Mouse (Mus musculus): Measurements from ENCODE around the gene Laptm4a. TPM values are rescaled to one million over a fixed set of nuclear protein-coding genes. Genes with fewer than 3 reads are reported as not detected.

The Laptm4a gene
- polyA plus RNA-seq (2015; fragmentation: Nextera tagmentation; extraction: Ambion mirVana): 207 and 221 TPM in 2 replicates

- WGBS: under 1% methylated on average over 73 of the region's 73 CpGs
- peak within 1 kb of the TSS; percentile 84 for H3K9ac ChIP-seq (replicated peaks)
- H3K4me1 ChIP-seq (replicated peaks): peaks cover 29% of the 10 kb centered on the region
- peak; percentile 99 for ATAC-seq
- peak within 1 kb of the TSS; percentile 78 for H3K4me3 ChIP-seq (replicated peaks)
- H3K9me3 ChIP-seq: no peaks in the 10 kb centered on the region
- no peaks in the 10 kb centered on the region for H3K27me3 ChIP-seq
- peak within 1 kb of the TSS; percentile 96 for H3K27ac ChIP-seq
- H3K36me3 ChIP-seq: peaks cover 6% of the 10 kb centered on the region; the same call in 1 of the 2 replicates
- H3K4me2 ChIP-seq (replicated peaks): peak within 1 kb of the TSS; percentile 82
These were observed at the start of gene Laptm4a for GRCm38 (mm10) chr12:8921394-8922368. TSS of gene Laptm4a (plus strand) at chr12:8921664.

DNA sequence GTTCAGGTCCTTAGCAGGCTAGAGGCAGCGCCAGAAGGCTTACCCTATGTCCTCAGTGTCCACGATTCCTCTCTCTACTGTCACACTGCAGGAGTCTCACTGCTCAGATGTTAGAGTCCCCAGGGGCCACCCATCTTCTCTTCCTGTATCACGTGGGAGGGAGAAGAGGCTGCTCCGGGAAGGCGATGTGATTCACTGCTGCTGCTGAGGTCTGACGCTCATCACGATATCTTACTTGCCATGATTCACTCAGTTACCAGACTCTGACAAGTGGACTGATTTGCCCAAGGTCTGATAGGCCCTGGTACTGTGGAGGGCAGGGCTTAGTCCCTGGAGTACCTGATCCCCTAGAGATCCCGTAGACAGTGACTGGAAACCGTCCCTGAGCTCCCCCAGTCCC lies 45.9 kb upstream of the Laptm4a start:
- Histone ChIP-seq H3K4me3 (replicated peaks) (no peak overlapping the region), H3K27ac (no peak overlapping the region), H3K36me3 (no peaks in the 10 kb centered on the region), H3K4me2 (replicated peaks) (no peak overlapping the region), H3K27me3 (no peaks in the 10 kb centered on the region), H3K4me1 (replicated peaks) (no peaks in the 10 kb centered on the region), H3K9ac (replicated peaks) (no peak overlapping the region), H3K9me3 (no peaks in the 10 kb centered on the region)
- no peak for ATAC-seq
- WGBS: 90% methylated on average over 9 of the region's 9 CpGs

DNA sequence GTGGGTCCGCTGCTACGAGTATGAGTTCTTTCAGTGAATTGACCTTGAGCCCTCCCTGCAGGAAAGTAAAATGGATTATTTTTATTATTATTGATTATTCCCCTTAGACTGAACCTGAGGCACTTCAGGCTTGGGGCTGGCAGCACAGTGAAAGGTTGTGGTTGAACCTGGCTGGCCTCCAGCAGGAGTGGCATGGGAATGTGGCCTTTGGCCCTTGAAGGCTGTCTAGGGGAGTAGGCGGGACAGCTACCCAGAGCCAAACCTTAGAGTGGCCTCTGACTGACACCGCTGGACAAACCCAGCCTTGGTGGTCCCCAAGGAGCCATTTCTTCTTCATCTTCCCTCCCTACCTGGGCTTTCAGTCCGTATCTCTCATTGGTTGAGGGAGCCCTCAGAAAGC lies 44.6 kb upstream of the Laptm4a start:
- no peaks in the 10 kb centered on the region for H3K4me1 ChIP-seq (replicated peaks)
- H3K9ac ChIP-seq (replicated peaks): no peak overlapping the region
- no peaks in the 10 kb centered on the region for H3K27me3 ChIP-seq
- H3K4me3 ChIP-seq (replicated peaks): no peak overlapping the region
- 81% methylated on average over 5 of the region's 5 CpGs for WGBS
- H3K27ac ChIP-seq: no peak overlapping the region
- ATAC-seq: no peak
- H3K36me3 ChIP-seq: no peaks in the 10 kb centered on the region
- no peak overlapping the region for H3K4me2 ChIP-seq (replicated peaks)
- no peaks in the 10 kb centered on the region for H3K9me3 ChIP-seq

DNA sequence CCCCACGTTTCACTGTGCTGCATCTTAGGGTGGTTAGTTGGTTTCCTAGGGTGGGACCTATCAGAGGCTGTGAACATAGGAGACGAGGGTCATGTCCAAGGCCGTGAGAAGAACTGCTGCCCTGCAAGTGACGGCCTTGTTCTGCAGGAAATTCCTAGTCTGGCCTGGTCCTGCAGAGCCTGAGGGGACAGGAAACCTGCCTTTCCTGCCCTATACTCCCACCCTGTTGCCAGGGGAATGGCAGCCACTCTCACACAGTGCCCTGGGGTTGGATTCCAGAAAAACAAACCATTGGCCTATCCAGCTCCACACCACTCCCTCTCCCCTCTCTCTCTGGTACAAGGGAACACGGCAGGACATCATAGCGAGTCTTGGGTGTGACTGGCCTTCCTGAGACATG lies 44.1 kb upstream of the Laptm4a start:
- Histone ChIP-seq H3K36me3 (no peaks in the 10 kb centered on the region), H3K4me1 (replicated peaks) (no peaks in the 10 kb centered on the region), H3K4me3 (replicated peaks) (no peak overlapping the region), H3K9ac (replicated peaks) (no peak overlapping the region), H3K27ac (no peak overlapping the region), H3K27me3 (no peaks in the 10 kb centered on the region), H3K4me2 (replicated peaks) (no peak overlapping the region), H3K9me3 (no peaks in the 10 kb centered on the region)
- WGBS: 89% methylated on average over 6 of the region's 6 CpGs
- no peak for ATAC-seq

GRCm38 (mm10) chr12:8878752-8879151 lies 42.7 kb upstream of the Laptm4a start:
- H3K4me3 ChIP-seq (replicated peaks): no peak overlapping the region
- no peaks in the 10 kb centered on the region for H3K36me3 ChIP-seq
- no peaks in the 10 kb centered on the region for H3K27me3 ChIP-seq
- 83% methylated on average over 2 of the region's 2 CpGs for WGBS
- ATAC-seq: no peak
- H3K4me1 ChIP-seq (replicated peaks): no peaks in the 10 kb centered on the region
- no peak overlapping the region for H3K27ac ChIP-seq
- no peaks in the 10 kb centered on the region for H3K9me3 ChIP-seq
- no peak overlapping the region for H3K9ac ChIP-seq (replicated peaks)
- H3K4me2 ChIP-seq (replicated peaks): no peak overlapping the region

GRCm38 (mm10) chr12:8879389-8879788 lies 42.1 kb upstream of the Laptm4a start:
- Histone ChIP-seq H3K27ac (no peak overlapping the region), H3K4me3 (replicated peaks) (no peak overlapping the region), H3K36me3 (no peaks in the 10 kb centered on the region), H3K27me3 (no peaks in the 10 kb centered on the region), H3K4me2 (replicated peaks) (no peak overlapping the region), H3K9ac (replicated peaks) (no peak overlapping the region), H3K9me3 (no peaks in the 10 kb centered on the region), H3K4me1 (replicated peaks) (no peaks in the 10 kb centered on the region)
- no peak for ATAC-seq
- 72% methylated on average over 6 of the region's 6 CpGs for WGBS

GRCm38 (mm10) chr12:8881736-8882135 lies 39.7 kb upstream of the Laptm4a start:
- Histone ChIP-seq H3K4me1 (replicated peaks) (peaks cover 11% of the 10 kb centered on the region), H3K9ac (replicated peaks) (no peak overlapping the region), H3K4me2 (replicated peaks) (no peak overlapping the region), H3K9me3 (no peaks in the 10 kb centered on the region), H3K27me3 (no peaks in the 10 kb centered on the region), H3K27ac (no peak overlapping the region), H3K36me3 (no peaks in the 10 kb centered on the region), H3K4me3 (replicated peaks) (no peak overlapping the region)
- WGBS: 74% methylated on average over 4 of the region's 4 CpGs
- ATAC-seq: no peak

DNA sequence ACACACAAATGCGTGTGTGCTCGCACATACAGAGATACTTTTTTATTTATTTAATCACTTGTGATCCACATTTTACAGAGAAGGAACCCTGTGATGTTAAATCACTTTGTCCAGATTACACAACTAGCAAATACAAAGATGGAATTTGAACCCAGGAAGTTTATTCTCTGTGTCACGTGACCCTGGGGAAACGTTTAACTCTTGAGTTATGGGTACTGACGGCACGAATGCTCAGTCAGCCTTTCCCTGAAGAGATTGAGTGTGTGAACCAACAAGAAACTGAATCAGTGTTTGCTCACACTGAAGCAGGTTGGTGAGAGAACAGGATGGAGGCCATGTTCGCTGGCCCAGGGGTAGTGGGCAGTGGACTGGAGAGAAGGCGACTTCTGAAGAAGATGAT lies 39.1 kb upstream of the Laptm4a start:
- peaks cover 11% of the 10 kb centered on the region for H3K4me1 ChIP-seq (replicated peaks)
- H3K27ac ChIP-seq: no peak overlapping the region
- 91% methylated on average over 8 of the region's 8 CpGs for WGBS
- H3K36me3 ChIP-seq: no peaks in the 10 kb centered on the region
- H3K4me3 ChIP-seq (replicated peaks): no peak overlapping the region
- H3K9me3 ChIP-seq: no peaks in the 10 kb centered on the region
- no peaks in the 10 kb centered on the region for H3K27me3 ChIP-seq
- no peak overlapping the region for H3K4me2 ChIP-seq (replicated peaks)
- no peak overlapping the region for H3K9ac ChIP-seq (replicated peaks)
- no peak for ATAC-seq

DNA sequence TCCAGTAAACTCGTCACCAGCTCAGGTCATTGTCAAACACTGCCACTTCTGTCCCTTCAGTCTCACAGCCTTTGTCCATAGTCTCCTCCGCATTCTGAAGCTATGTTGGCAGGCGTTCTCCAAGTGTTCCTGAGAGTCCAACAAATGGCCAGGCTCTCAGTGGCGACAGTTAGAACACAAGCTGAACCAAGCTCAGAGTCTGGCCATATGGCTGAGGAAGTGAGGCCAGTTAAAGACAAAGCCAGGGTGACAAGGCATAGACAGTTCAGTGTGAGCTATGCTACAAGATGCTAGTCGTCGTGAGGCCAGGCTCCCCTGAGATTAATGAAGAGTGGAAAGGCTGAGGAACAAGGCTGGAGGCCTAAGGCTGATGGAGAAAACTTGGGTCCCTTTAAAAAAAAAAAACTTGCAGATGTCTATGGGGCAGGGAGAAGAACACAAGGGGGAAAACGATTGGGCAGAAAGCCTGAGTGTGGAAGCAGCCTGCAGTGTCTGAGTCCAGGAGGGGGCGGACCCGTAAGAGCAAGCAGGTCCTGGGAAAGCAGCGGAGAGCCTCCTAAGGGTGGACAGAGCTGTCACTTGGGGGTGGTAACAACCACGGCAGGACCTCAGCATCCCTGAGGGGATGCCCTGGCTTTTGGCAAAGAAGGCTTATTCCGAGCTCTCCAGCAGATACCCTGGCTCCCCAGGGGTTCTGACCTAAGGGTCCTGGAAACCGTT lies 36.9 kb upstream of the Laptm4a start:
- ATAC-seq: 0 out of 2 replicates have a peak, but pooled peaks have one; percentile 9
- H3K4me2 ChIP-seq (replicated peaks): peak overlapping the region; percentile 22; the same call in 1 of the 2 replicates
- WGBS: 28% methylated on average over 13 of the region's 13 CpGs

DNA sequence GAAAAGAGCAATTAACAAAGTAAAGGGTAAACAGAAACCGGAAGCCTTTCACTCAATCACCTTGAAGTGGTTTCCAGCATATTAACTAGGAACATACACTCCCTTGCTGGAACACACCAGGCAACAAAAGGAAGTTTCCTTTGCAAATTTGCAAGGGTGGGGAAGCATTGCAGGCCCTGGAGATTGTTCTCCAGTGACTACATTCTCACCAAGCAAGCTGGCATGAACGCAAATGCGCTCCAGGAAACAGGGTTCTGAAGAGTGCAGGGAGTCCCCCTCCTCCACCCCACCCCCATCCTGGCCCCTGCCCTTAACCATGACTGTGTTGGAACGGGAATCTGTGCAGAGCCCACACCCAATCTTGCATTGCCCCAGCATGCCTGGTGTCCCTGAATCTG lies 36.3 kb upstream of the Laptm4a start:
- Histone ChIP-seq H3K9me3 (no peaks in the 10 kb centered on the region), H3K27me3 (no peaks in the 10 kb centered on the region), H3K9ac (replicated peaks) (no peak overlapping the region), H3K4me3 (replicated peaks) (no peak overlapping the region), H3K4me1 (replicated peaks) (peaks cover 11% of the 10 kb centered on the region), H3K36me3 (no peaks in the 10 kb centered on the region), H3K27ac (no peak overlapping the region), H3K4me2 (replicated peaks) (peak overlapping the region; percentile 22; the same call in 1 of the 2 replicates)
- WGBS: 10% methylated on average over 4 of the region's 4 CpGs
- no peak for ATAC-seq

More for the DNA sequence above, 36.9 kb upstream of the Laptm4a start:
- Histone ChIP-seq H3K4me1 (replicated peaks) (peaks cover 11% of the 10 kb centered on the region), H3K36me3 (no peaks in the 10 kb centered on the region), H3K27me3 (no peaks in the 10 kb centered on the region), H3K9ac (replicated peaks) (no peak overlapping the region), H3K4me3 (replicated peaks) (no peak overlapping the region), H3K9me3 (no peaks in the 10 kb centered on the region), H3K27ac (no peak overlapping the region)

- WGBS: 69% methylated on average over 3 of the region's 3 CpGs
- H3K9me3 ChIP-seq: no peaks in the 10 kb centered on the region
- peaks cover 11% of the 10 kb centered on the region for H3K4me1 ChIP-seq (replicated peaks)
These were observed 35.5 kb upstream of the Laptm4a start for GRCm38 (mm10) chr12:8885950-8886349.

DNA sequence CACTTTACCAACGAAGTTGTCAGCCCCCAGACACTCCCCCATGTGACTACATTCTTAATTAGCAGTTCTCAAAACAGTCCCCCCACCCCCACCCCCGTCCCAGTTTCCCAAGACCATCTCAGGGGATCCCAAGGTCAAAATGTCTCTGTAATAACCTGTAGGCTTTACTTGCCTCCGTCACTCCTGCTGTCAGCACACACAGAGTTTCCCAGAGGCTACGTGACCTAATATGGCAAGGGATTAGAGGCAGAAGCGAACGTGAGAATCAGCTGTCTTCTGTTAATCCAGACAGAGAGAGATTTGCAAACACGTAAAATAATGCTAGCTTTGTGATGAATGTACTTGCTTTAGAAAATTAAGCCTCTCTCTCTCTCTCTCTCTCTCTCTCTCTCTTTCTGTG lies 33.0 kb upstream of the Laptm4a start:
- 43% methylated on average over 7 of the region's 7 CpGs for WGBS
- H3K27ac ChIP-seq: no peak overlapping the region
- H3K4me2 ChIP-seq (replicated peaks): no peak overlapping the region
- no peak overlapping the region for H3K4me3 ChIP-seq (replicated peaks)
- ATAC-seq: no peak
- H3K9me3 ChIP-seq: no peaks in the 10 kb centered on the region
- H3K27me3 ChIP-seq: no peaks in the 10 kb centered on the region
- no peaks in the 10 kb centered on the region for H3K36me3 ChIP-seq
- H3K9ac ChIP-seq (replicated peaks): no peak overlapping the region
- peaks cover 11% of the 10 kb centered on the region for H3K4me1 ChIP-seq (replicated peaks)

More at GRCm38 (mm10) chr12:8885950-8886349, 35.5 kb upstream of the Laptm4a start:
- no peaks in the 10 kb centered on the region for H3K27me3 ChIP-seq
- no peaks in the 10 kb centered on the region for H3K36me3 ChIP-seq
- H3K27ac ChIP-seq: no peak overlapping the region
- ATAC-seq: no peak; the same call in 1 of the 2 replicates
- H3K4me2 ChIP-seq (replicated peaks): no peak overlapping the region
- H3K4me3 ChIP-seq (replicated peaks): no peak overlapping the region
- H3K9ac ChIP-seq (replicated peaks): no peak overlapping the region

Measured in midbrain, embryonic 13.5 days (tissue).